Mouse (Mus musculus): ENCODE results near the gene Ppp2r5d.

Gene Ppp2r5d

DNA sequence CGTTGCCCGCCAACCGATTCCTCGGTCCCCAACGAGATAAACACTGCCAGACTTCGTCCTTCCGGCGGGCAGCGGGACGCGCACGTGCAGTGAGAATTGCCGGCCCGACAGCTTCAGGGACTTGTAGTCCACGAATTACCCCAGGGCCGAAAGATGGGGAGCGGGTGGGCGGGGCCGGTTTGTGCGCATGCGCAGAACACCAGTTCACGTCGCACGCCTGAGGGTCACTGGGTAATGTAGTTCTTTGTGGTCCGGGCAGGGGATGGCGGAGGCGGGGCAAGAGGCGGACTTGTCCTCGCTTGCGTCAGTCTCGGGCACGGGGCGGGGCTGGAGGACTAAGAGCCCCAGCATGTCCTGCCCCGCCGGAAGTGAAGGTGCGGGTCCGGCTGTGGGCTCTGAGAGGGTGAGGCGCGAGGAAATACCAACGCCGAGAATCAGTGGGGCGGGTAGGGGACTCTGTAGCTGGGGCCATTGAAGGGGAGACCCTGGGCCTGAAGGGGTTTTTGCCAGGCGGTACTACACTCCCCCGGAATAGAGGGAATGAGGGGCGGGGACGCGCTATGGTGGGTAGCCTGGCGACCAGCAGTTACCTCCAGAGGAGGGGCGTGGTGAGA lies 24.0 kb downstream of the Ppp2r5d start, which contains the start of gene Klhdc3:
TSS of gene Klhdc3 (minus strand) at position 155 of the 614 bp plus-strand sequence.
- DNase-seq (ENCODE audit: low read depth), result peak; percentile 99

DNA sequence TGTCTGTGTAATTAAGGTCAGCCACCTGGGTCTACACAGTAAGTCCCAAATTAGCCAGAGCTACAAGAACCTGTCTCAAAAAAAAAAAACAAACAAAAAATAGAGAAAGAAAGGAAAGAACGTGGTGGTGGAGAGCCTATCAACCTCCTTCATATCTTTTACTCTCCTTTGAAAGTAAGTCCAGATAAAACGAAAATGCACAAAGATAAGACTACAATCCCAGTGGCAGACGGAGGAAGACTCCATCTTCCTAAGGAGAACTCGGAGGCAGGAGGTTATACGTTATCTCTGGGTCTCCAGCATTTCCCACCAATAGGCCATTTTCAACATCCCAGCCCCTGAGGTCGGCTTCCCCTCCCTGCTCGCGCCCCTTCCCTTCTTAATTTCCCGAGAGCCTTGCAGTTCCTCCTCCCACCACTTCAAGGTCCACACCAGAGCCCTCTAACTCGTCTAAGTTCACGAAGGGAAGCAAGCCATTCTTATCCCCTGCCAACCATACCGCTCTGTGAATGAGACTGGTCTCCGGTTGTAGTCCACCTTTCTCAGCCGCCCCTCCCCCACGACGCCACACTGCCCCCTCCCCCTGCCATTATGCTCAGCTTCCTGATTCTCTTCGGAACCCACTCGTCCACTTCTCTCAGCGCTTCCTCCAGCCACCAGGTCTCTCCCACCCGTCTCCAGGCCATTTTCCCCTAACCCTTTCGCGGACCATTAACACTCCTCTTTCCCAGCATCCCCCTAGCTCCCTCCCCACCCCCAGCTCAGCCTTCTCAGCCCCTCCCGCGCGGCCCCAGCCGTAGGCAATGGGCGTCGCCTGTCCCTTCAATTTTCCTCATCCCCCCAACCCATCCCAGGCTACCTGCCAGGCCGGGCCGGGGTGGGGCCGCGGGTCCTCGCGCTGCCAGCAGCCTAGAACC lies 24.8 kb downstream of the Ppp2r5d start:
- DNase-seq (ENCODE audit: low read depth), result peak; percentile 72

DNA sequence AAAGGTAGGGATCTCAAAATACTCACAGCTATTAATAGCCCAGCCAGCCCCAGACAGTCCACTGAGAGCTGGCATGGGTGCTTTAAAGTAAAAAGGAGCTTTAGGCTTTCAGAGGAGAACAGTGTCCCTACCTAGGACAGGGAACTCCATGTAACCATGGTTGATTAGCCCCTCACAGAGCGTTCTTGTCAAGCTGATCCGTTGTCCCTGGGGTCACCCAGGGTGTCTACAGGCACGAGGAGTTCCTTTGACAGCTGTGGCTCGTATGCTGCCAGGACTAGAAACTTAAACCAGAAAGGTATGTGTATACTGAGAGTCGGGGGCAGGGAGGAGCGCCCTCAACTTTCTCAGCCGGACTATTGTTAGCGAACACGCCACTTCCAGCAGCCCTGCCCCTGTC lies 26.0 kb downstream of the Ppp2r5d start:
- DNase-seq (ENCODE audit: low read depth), result no peak

DNA sequence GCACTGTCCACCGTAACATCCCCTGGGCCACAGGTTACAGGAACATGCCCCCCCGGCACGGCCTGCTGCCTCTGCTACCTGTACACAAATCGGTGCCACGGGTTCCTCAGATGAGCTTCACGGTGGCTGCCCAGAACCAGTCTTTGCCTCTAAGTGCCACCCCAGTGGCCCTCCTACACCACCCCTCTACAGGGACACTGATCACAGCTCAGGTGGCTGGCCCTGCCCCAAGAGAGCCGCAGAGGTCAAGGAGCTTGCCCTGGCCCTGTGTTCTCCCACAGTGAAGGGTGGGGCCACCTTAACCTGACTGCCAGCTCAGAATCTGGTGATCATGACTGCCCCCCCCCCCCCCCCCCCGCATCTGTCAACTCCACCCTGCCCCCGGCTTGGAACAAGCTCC lies 26.5 kb downstream of the Ppp2r5d start, which contains the start of gene Mea1:
TSS of gene Mea1 (plus strand) at position 378 of the 400 bp plus-strand sequence.
- DNase-seq (ENCODE audit: low read depth), result no peak

DNA sequence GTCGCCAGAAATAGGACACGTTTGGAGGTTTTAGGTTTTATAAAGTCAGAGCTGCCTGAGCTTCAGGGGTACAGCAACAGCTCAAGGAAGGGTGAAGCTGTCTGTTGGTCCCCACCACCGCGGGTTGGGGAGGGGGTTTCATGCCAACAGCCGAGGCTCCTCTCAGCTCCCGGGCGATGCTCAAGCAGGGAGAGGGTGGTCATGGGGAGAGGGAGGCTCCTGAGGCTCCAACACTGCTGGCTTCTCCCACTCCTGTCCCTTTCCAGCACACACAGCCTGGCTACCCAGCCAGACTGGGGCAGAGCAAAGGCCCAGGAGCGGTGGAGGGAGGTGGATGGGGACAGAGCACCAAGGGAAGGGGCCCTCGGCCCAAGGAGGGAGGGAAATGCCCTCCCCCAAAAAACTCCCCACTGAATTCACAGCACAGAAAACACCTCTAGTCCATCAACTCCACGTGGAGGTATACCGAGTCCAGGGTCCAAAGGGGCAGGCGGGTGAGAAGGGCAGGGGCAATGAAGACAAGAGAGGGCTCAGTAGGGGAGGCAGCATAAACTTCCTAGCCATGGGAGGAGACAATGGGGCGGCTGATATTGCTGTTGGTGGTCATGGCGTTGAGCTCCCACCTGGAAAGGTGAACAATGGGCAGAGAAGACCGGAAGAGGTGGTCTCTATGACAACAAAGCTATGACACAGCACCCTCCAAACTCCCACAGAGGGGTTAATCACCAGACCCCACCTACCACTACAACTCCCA lies 30.2 kb downstream of the Ppp2r5d start:
- peak; percentile 22 for DNase-seq (ENCODE audit: low read depth)

DNA sequence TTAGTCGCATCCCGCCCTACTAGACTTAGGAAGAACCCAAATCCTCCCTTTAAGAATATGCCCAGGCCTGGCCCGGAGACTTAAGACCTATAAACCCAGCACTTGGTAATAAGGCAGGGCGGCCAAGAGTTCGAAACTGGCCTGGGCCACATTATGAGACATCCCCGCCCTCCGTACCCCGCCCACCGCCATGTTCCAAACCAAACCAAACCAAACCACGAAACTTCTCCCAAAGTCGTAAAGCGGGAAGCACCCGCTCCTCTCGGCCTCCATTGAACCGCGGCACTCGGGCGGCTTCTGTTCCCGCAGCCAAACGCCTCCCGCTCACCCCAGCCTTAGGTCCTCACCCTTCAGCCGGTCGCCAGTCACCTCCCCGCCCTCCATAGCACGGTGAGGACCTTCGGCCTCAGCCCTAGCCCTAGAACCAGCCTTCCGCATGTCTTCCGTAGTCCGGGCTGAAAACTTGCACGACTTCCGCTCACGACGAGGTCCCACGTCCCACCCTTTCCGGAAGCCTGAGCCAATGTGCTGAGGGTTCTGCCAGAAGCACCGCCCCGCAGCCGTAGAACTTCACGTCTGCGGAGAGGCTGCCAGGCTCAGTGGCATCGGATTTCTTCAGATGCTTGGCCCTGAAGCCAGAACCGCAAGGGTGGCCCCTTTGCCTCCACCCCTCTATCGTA lies 30.9 kb downstream of the Ppp2r5d start, which contains the start of gene Rrp36:
TSS of gene Rrp36 (minus strand) at position 503 of the 680 bp plus-strand sequence.
- peak; percentile 96 for DNase-seq (ENCODE audit: low read depth)

DNA sequence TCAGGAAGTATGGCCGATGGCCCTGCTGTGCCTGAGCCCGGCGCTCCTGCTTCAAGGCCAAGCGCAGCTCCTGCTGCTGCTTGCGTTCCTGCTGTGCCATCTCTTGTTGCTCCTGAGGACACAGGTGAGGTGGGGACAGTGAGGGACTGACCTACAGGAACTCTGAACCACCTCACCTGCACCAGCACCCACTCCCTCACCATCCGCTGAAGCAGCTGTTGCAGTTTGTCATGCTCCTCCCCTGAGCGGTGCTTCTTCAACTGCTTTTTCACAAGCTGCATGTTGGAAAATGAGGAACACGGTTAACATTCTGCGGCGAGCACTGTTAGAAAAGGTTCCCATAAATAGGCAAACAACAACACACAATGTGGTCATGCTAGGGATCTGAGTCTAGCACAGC lies 35.0 kb downstream of the Ppp2r5d start:
- no peak for DNase-seq (ENCODE audit: low read depth)

DNA sequence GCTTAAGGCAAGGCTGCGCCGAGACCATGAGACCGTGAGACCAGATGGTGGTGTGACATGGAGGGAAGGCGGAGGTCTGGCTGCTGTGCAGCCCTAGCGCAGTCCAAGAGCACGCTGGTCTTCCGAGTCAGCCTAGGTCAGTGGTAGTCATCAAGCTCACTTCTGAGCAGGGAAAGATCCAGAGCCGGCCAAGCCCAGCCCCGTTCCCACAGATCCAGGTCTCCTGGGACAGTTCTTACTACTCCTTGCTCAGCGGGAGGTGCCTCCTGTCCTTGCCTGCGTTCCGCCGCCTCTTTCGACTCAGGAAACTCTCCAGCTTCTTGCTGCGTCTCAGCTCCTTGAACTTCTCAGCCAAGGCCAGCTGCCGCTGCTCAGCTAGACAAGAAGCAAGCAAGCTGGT lies 37.2 kb downstream of the Ppp2r5d start:
- DNase-seq (ENCODE audit: low read depth), result no peak

DNA sequence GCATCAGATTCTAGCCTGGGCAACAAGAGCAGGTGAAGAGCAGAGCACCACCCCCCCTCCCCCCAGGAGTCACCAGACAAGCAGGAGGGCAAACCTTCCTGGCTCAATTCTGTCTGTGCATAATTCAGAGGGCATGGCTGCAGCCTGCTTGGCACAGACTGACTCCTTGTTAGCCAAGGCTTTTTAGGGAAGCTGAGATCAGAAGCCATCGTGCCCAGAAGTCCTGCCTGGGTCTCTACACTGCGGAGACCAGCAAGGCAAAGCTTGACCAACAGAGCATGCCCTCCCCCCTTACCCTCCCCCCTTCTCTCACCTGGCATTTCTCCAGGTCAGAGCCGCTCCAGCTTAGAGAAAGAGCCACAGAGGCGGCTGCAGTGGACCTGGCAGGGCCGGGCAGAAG lies 42.2 kb downstream of the Ppp2r5d start:
- no peak for DNase-seq (ENCODE audit: low read depth)

DNA sequence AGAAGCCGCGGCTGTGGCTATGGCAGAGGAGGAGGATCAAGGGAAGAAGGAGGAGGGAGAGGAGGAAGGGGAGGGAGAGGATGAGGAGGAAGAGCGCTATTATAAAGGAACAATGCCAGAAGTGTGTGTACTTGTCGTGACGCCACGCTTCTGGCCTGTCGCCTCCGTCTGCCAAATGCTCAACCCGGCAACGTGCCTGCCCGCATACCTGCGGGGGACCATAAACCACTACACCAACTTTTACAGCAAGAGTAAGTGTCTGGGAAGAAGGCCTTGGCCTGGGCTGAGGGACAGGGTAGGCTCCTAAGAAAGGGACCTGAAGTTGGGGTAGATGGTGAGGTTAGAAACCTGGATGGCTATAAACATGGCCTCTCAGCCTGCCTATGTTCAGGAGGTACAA lies 42.9 kb downstream of the Ppp2r5d start:
- no peak for DNase-seq (ENCODE audit: low read depth)

DNA sequence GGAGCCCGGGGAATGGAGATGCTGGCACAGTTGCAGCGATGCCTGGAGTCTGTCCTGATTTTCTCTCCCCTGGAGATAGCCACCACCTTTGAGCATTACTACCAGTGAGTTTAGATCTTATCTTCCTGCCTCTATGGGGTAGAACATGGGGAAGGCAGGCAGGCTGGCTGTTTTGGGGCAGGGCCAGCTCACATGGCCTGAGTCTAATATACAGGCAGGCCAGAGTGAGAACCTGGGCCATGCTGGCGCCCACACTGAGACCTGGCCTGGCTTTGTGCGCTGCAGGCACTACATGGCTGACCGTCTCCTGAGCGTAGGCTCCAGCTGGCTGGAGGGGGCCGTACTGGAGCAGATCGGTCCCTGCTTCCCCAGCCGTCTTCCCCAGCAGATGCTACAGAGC lies 43.6 kb downstream of the Ppp2r5d start:
- no peak for DNase-seq (ENCODE audit: low read depth)

DNA sequence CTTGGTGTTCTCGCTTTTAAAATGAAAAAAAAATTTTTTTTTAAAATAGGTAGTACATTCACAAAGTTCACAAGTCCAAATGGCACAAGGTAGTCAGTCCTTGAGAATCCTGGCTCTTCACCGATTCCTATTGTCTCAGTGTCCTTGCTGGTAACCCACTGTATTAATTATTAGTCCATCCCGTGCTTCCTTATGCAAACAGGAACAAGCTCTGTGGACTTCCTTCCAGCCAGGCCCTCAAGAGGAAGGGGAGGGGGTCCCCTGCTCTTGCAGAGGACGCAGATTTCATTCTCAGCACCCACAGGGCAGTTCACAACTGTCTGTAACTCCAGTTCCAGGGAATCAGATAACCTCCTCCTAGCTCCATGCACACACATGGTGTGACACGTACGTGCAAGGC lies 48.9 kb downstream of the Ppp2r5d start:
- DNase-seq (ENCODE audit: low read depth), result no peak

DNA sequence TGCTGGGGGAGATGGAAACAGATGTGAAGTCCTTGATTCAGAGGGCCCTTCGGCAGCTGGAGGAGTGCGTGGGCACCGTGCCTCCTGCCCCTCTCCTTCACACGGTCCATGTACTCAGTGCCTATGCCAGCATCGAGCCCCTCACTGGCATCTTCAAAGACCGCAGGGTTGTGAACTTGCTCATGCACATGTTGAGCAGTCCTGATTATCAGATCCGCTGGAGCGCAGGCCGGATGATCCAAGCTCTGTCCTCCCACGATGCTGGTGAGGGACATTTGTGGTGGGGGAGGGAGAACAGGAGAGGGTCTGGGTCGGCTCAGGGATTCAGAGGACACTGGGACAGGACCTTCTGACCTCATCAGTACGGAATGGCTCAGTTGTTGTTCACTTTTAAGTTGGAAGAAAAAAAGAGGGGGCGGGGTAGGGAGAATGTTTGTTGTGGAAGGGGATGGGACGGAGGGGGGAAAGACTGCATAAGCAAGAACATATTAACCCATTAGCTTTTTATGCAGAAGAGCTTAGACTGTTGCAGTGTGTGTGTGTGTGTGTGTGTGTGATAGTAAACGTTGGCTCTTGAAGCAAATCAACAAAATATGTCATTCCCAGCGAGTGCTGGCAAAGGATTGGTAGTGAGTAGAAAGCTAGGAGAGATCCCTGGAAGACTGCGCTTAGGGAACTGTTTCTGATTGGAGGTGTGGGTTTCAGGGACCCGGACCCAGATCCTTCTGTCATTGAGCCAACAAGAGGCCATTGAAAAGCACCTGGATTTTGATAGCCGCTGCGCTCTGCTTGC lies 53.0 kb downstream of the Ppp2r5d start:
- DNase-seq (ENCODE audit: low read depth), result no peak

DNA sequence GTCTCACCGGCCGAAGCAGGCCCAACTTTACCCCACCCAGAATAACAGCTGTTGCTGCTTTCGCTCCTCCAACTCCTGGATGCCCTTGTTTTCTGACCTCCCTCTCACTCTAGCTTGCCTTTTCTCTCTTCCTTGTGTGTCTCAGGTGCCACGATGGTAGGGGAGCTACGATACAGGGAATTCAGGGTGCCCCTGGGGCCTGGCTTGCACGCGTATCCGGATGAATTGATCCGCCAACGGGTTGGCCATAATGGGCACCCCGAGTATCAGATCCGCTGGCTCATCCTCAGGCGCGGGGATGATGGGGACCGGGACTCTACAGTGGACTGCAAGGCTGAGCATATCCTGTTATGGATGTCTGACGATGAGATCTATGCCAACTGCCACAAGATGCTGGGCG lies 53.6 kb downstream of the Ppp2r5d start:
- DNase-seq (ENCODE audit: low read depth), result no peak

DNA sequence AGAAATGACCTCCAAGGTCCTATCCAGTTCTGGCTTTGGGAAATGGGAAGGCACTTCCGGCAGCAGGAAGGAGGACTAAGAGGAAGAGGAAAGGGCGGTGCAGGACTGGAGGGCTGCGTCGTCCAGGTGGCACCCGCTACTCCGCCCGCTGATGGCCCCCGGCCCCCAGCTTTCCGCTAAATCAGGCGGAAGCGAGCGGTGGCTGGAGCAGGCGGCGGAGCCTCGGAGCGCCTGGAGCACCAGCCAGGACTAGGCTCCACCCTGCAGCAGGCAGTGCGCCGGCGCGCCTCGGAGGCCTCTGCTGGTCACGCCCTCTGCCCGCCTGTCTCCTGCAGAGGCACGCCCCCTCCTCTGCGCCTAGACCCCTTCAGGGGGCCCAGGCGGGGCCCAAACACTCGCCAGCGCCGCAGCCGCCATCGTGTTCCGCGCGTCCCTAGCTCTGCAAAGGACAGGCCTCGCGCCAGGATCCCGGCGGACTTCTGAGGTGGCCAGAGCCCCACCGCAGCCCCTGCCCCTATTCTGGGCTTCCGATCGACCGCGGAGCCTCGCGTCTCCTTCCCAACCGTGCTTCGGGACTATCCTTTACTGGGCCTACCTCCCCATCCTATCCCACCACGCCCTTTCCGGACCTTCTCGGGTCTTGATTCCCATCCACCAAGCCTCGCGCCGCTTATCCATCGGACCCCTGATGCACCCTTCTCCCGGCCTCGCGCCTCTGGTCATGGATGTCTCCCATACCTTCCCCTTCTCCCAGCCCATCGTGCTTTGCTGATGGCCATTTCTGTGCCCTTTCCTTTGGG lies 54.5 kb downstream of the Ppp2r5d start, which contains the start of gene Cul7:
TSS of gene Cul7 (plus strand) at position 106 of the 800 bp plus-strand sequence.
- DNase-seq (ENCODE audit: low read depth), result peak; percentile 90

DNA sequence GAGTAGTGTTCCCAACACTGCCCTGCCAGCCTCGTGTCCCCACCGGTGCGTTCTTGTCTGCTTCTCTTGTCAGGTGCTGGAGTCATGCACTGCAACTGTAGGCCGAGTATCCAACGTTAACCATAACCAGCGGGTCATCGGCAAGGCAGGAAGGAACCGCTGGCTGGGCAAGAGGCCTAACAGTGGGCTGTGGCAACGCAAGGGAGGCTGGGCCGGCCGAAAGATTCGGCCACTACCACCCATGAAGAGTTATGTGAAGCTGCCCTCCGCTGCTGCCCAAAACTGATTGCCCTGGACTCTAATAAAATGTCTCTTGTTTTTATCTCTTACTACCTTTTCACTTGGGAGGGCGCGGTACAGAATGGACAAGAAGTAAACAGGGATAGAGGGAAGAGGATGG lies 55.1 kb downstream of the Ppp2r5d start:
- DNase-seq (ENCODE audit: low read depth), result no peak

DNA sequence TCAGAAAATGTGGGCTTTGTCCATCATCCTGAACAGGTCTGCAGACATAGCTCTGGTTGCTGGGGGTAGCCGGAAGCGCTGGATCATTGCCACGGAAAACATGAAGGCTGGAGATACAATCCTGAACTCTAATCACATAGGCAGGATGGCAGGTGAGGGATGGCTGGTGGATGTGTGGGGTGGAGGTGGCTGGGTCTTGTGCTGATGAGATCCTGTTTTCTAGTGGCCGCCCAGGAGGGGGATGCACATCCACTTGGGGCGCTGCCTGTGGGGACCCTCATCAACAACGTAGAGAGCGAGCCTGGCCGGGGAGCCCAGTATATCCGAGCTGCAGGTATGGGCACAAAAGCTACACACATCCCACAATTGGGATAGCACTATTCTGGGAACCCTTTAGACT lies 56.5 kb downstream of the Ppp2r5d start:
- DNase-seq (ENCODE audit: low read depth), result no peak

DNA sequence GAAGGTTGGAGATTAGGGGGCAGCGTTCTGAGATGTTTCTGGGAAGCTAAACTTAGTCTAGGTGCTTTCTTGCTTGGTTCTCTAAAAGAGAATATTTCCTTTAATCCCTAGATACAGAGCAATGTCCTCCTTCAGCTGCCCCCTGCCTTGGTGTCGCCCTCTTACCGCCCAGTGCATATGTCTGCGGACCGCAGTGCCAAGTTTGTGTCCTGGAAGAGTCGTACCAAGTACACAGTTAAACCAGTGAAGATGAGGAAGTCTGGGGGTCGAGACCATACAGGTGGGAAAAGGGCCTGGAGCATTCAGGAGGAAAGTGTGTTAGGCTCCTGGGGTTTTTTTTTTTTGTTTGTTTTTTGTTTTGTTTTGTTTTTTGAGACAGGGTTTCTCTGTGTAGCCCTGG lies 57.6 kb downstream of the Ppp2r5d start:
- DNase-seq (ENCODE audit: low read depth), result no peak

DNA sequence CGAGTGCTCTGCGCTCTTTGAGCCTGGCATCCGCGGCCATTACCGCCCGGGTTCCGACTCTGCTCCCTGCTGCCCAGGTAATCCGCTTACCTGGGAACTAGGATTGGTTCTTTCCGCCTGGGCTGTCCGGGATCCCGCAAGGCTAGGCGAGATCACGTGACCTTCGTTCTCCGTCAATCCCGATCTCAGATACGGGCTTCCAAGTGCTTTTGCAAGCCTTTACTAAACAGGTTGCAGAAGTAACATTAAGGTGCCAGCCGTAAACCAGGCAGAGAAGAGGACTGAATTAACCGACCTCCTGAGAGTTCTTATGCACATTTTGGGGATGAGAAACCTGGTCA lies 58.6 kb downstream of the Ppp2r5d start:
- DNase-seq (ENCODE audit: low read depth), result no peak
